Mouse (Mus musculus) megakaryocyte, embryonic 14.5 days (primary cell): ENCODE measurements around the gene Hoxb5.

Experiments
- FLI1 ChIP-seq: IDR thresholded peaks from 2 replicates; pipeline ENCODE4 v1.6.1; 2012; ENCODE audit warnings: low read length, inconsistent platforms, mixed read lengths
- GATA1 ChIP-seq: IDR thresholded peaks from 3 replicates; pipeline ENCODE4 v1.6.1; 2012; ENCODE audit warnings: mixed read lengths, low read length, inconsistent platforms, borderline replicate concordance

DNA sequence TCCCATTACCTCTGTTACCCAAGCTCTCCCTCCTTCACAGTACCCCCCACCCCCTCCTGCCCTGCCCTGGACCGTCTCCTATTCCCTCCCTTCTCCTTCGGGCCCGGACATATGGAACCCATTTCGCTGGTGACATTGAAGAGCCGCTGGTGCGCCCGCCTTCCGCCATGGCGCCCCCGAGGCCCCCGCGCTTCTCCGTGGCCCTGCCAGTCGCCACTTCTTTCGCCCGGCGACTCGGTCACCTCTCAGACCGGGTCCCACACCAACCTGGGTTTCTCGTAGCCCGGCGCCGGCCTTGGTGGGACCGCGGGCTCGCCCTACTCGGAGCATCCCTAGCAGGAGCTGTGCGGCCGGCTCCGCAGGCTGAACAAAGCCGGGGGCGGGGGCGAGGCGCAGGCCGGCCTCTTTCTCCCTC lies 29.5 kb downstream of the Hoxb5 start:
- TF ChIP-seq GATA1 (no peak), FLI1 (no peak)
